Mouse (Mus musculus) midbrain, embryonic 14.5 days (tissue): Measurements from ENCODE around the gene Stat5a. TPM values are rescaled to one million over a fixed set of nuclear protein-coding genes. Genes with fewer than 3 reads are reported as not detected.

Experiments used
- ATAC-seq: fragments of 200-750 bp; cut with Nextera tagmentation; 2 replicates; pipeline ENCODE4 v1.8.0; 2017; ENCODE audit warnings: moderate number of reproducible peaks, moderate library complexity; ENCODE audit not compliant: low FRiP score, low TSS enrichment
- DNase-seq: peaks from one replicate; pipeline ENCODE4 v3.0.0-alpha.2; 2015
- H3K27ac ChIP-seq: fragments of 300-500 bp; sonication (generic); replicated peaks from 2 replicates; pipeline ENCODE4 v1.5.1; 2014; ENCODE audit warnings: mild to moderate bottlenecking, low read depth, low read length, moderate library complexity
- H3K27me3 ChIP-seq: fragments of 300-500 bp; sonication (generic); 2 replicates; pipeline ENCODE4 v1.6.1; 2014; ENCODE audit warnings: low read length, control low read depth, mixed read lengths; ENCODE audit not compliant: control insufficient read depth, insufficient read depth
- H3K36me3 ChIP-seq: fragments of 300-500 bp; sonication (generic); 2 replicates; pipeline ENCODE4 v1.6.1; 2014; ENCODE audit warnings: low read length, control low read depth; ENCODE audit not compliant: control insufficient read depth, insufficient read depth
- H3K4me1 ChIP-seq: fragments of 300-500 bp; sonication (generic); 2 replicates; pipeline ENCODE4 v1.6.1; 2014; ENCODE audit warnings: mild to moderate bottlenecking, antibody characterized with exemption, low read length, control low read depth; ENCODE audit not compliant: control insufficient read depth, insufficient read depth
- H3K4me2 ChIP-seq: fragments of 300-500 bp; sonication (generic); 2 replicates; pipeline ENCODE4 v1.6.1; 2014; ENCODE audit warnings: mild to moderate bottlenecking, low read length, moderate library complexity
- H3K4me3 ChIP-seq: fragments of 300-500 bp; sonication (generic); replicated peaks from 2 replicates; pipeline ENCODE4 v1.5.1; 2014; ENCODE audit warnings: low read depth, low read length
- H3K9ac ChIP-seq: fragments of 300-500 bp; sonication (generic); replicated peaks from 2 replicates; pipeline ENCODE4 v1.6.1; 2014; ENCODE audit warnings: mild to moderate bottlenecking, low read length, moderate library complexity
- H3K9me3 ChIP-seq: fragments of 300-500 bp; sonication (generic); 2 replicates; pipeline ENCODE4 v1.6.1; 2016; ENCODE audit warnings: low read length, control low read depth, mixed read lengths; ENCODE audit not compliant: control insufficient read depth
- WGBS: fragments of 180-500 bp; shearing (Covaris S2); extraction: QIAGEN DNeasy Blood & Tissue Kit; methylation state at CpG from one replicate; pipeline ENCODE4 v1.1.7; 2014; 5-methylcytosine and 5-hydroxymethylcytosine counted together
- polyA plus RNA-seq: library from polyadenylated mRNA; unstranded; fragments of >200 nt; fragmentation: Nextera tagmentation; extraction: Ambion mirVana; gene quantifications from 2 replicates; pipeline ENCODE4 v1.2.1, GENCODE M21; 2014

Stat5a gene
- polyA plus RNA-seq, 1 experiment from 2014 or later, result 1.9 TPM

DNA sequence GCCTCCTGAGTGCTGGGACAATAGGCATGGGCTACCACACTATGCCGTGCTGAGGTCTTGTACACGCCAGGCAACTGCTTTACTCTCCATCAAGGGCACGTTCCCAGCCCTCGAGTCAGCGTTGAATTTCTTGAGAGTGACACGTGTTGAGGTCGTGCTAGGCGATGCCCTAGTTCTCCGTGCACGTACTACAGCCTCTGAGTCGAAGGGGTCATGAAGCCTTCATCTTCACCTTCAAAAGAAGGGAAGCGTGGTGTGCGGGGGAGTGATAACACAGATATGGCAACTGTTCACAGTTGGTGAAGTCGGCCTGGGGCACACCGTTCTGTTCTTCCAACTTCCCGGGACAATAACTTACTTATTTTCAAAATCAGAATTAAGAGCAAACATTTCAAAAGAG lies 39.5 kb upstream of the Stat5a start:
- Histone ChIP-seq H3K9ac (no peak overlapping the region), H3K4me2 (no peak overlapping the region), H3K36me3 (no peaks in the 10 kb centered on the region), H3K27ac (no peak overlapping the region), H3K4me1 (no peaks in the 10 kb centered on the region), H3K27me3 (no peaks in the 10 kb centered on the region), H3K9me3 (no peaks in the 10 kb centered on the region), H3K4me3 (no peak overlapping the region)
- 93% methylated on average over 16 of the region's 16 CpGs for WGBS
- ATAC-seq, result no peak
- no peak for DNase-seq

DNA sequence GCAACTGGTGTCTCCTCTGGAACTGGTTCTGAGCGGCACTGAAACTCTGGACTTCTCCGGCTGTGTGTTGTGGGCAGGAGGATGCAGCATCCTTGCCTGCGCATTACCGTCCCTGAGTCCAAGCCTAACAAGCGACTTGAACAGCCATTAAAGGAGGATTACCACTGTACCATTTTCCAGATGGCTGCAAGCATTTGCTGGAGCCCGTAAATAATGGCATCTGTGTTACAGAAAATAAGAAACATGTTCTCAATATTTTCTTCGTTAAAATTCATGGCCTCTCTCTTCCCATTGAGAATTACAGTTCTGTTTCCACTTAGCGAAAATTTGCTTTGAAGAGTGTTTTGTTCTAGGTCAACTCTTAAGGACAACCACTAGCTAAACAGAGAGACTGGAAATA lies 39.1 kb upstream of the Stat5a start:
- Histone ChIP-seq H3K27ac (no peak overlapping the region), H3K4me2 (no peak overlapping the region), H3K9me3 (no peaks in the 10 kb centered on the region), H3K36me3 (no peaks in the 10 kb centered on the region), H3K9ac (no peak overlapping the region), H3K4me1 (no peaks in the 10 kb centered on the region), H3K27me3 (no peaks in the 10 kb centered on the region), H3K4me3 (no peak overlapping the region)
- DNase-seq (no peak), ATAC-seq (no peak)
- 82% methylated on average over 8 of the region's 8 CpGs for WGBS

GRCm38 (mm10) chr11:100821605-100822220 lies 37.4 kb upstream of the Stat5a start:
- no peaks in the 10 kb centered on the region for H3K36me3 ChIP-seq
- no peak overlapping the region for H3K4me2 ChIP-seq
- DNase-seq, result no peak
- no peak for ATAC-seq
- 90% methylated on average over 13 of the region's 13 CpGs for WGBS
- no peaks in the 10 kb centered on the region for H3K27me3 ChIP-seq
- no peak overlapping the region for H3K9ac ChIP-seq
- no peaks in the 10 kb centered on the region for H3K4me1 ChIP-seq
- H3K9me3 ChIP-seq, result no peaks in the 10 kb centered on the region
- no peak overlapping the region for H3K27ac ChIP-seq
- H3K4me3 ChIP-seq, result no peak overlapping the region

- no peak for DNase-seq
- Histone ChIP-seq H3K4me2 (no peak overlapping the region), H3K9me3 (no peaks in the 10 kb centered on the region), H3K27ac (no peak overlapping the region), H3K27me3 (no peaks in the 10 kb centered on the region), H3K9ac (no peak overlapping the region), H3K4me3 (no peak overlapping the region), H3K4me1 (no peaks in the 10 kb centered on the region), H3K36me3 (no peaks in the 10 kb centered on the region)
- ATAC-seq, result no peak
- WGBS, result 81% methylated on average over 12 of the region's 12 CpGs
Observed at GRCm38 (mm10) chr11:100822365-100822764, 36.8 kb upstream of the Stat5a start.

- no peaks in the 10 kb centered on the region for H3K27me3 ChIP-seq
- H3K9me3 ChIP-seq, result no peaks in the 10 kb centered on the region
- DNase-seq (no peak), ATAC-seq (no peak)
- H3K4me1 ChIP-seq, result 0 out of 2 replicates have a peak, but pooled peaks cover 4% of the 10 kb centered on the region
- H3K9ac ChIP-seq, result no peak overlapping the region
- WGBS, result 75% methylated on average over 8 of the region's 8 CpGs
- no peak overlapping the region for H3K4me2 ChIP-seq
- no peaks in the 10 kb centered on the region for H3K36me3 ChIP-seq
- no peak overlapping the region for H3K4me3 ChIP-seq
- no peak overlapping the region for H3K27ac ChIP-seq
Observed at GRCm38 (mm10) chr11:100823543-100824313, 35.4 kb upstream of the Stat5a start.

DNA sequence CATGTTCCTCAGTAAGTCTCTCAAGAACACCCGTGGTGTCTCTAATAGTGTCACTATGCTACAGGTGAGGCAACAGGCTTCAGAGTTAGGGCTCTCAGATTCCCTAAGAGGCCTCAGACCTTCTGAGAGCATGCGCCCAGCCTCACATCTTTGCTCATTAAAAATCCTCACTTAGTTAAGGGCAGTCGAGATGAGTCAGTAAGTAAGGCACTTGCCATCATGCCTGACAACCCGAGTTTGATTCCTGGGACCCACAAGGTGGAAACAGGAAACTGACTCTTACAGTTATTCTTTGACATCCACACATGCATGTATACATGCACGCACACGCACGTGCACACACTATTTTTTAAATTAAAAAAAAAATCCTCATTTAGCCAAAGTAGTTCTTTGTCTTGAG lies 34.7 kb upstream of the Stat5a start:
- no peak for ATAC-seq

DNA sequence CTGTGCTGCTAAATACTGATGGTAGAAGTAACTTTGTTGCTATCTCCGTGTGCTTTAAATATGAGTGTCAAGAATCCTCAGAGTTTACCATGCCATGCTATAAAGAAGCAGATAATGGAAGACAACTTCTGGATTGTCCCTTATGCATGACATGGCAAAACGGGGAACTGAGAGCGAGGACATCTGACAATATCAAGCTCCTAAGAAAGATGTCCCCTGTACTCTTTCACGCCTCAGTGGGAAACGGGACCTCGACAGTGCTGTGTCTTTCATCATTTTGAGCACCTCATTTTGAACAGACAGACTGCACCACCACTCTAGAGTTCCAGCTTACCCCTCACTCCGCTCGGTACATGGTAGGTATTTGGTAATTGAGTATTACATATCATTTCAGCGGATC lies 33.7 kb upstream of the Stat5a start:
- Histone ChIP-seq H3K4me2 (no peak overlapping the region), H3K36me3 (no peaks in the 10 kb centered on the region), H3K27ac (no peak overlapping the region), H3K4me1 (0 out of 2 replicates have a peak, but pooled peaks cover 4% of the 10 kb centered on the region), H3K9me3 (no peaks in the 10 kb centered on the region), H3K27me3 (no peaks in the 10 kb centered on the region), H3K4me3 (no peak overlapping the region), H3K9ac (no peak overlapping the region)
- ATAC-seq (no peak), DNase-seq (no peak)
- WGBS, result 79% methylated on average over 9 of the region's 9 CpGs

More for the DNA sequence above, 34.7 kb upstream of the Stat5a start:
- WGBS, result 87% methylated on average over 7 of the region's 7 CpGs
- H3K4me2 ChIP-seq, result no peak overlapping the region
- H3K9ac ChIP-seq, result no peak overlapping the region
- 0 out of 2 replicates have a peak, but pooled peaks cover 4% of the 10 kb centered on the region for H3K4me1 ChIP-seq
- no peaks in the 10 kb centered on the region for H3K27me3 ChIP-seq
- H3K36me3 ChIP-seq, result no peaks in the 10 kb centered on the region
- no peaks in the 10 kb centered on the region for H3K9me3 ChIP-seq
- H3K27ac ChIP-seq, result no peak overlapping the region
- H3K4me3 ChIP-seq, result no peak overlapping the region
- DNase-seq, result no peak

GRCm38 (mm10) chr11:100826161-100826866 lies 32.8 kb upstream of the Stat5a start:
- no peak for ATAC-seq
- no peak overlapping the region for H3K9ac ChIP-seq
- H3K27me3 ChIP-seq, result no peaks in the 10 kb centered on the region
- WGBS, result 89% methylated on average over 13 of the region's 13 CpGs
- H3K4me3 ChIP-seq, result no peak overlapping the region
- DNase-seq, result no peak
- 0 out of 2 replicates have a peak, but pooled peaks cover 4% of the 10 kb centered on the region for H3K4me1 ChIP-seq
- H3K36me3 ChIP-seq, result no peaks in the 10 kb centered on the region
- H3K27ac ChIP-seq, result no peak overlapping the region
- no peak overlapping the region for H3K4me2 ChIP-seq
- no peaks in the 10 kb centered on the region for H3K9me3 ChIP-seq
